Mouse (Mus musculus) small intestine, adult 2 months (tissue): ENCODE results near the gene Nod2. TPM values are rescaled to one million over a fixed set of nuclear protein-coding genes. Genes with fewer than 3 reads are reported as not detected.

Experiments
- H3K27ac ChIP-seq: fragments of 200-500 bp; 2 replicates; pipeline ENCODE4 v1.5.1; 2012; ENCODE audit warnings: low read depth, low read length, control low read depth, inconsistent platforms; ENCODE audit not compliant: insufficient read depth
- H3K27me3 ChIP-seq: fragments of 200-500 bp; 2 replicates; pipeline ENCODE4 v1.6.1; 2012; ENCODE audit warnings: mild to moderate bottlenecking, moderate library complexity, low read length, inconsistent platforms; ENCODE audit not compliant: control insufficient read depth, insufficient read depth
- H3K36me3 ChIP-seq: fragments of 200-500 bp; 2 replicates; pipeline ENCODE4 v1.6.1; 2012; ENCODE audit warnings: mild to moderate bottlenecking, low read length, control low read depth, inconsistent platforms; ENCODE audit not compliant: control insufficient read depth, insufficient read depth
- H3K4me1 ChIP-seq: fragments of 200-500 bp; 2 replicates; pipeline ENCODE4 v1.6.1; 2012; ENCODE audit warnings: low read length, inconsistent platforms, mixed read lengths; ENCODE audit not compliant: control insufficient read depth, insufficient read depth, insufficient read length
- H3K4me3 ChIP-seq: fragments of 200-500 bp; 2 replicates; pipeline ENCODE4 v1.5.1; 2012; ENCODE audit warnings: low read depth, mild to moderate bottlenecking, control low read depth, inconsistent platforms, low read length, moderate library complexity
- CTCF ChIP-seq: fragments of 200-500 bp; IDR thresholded peaks from 2 replicates; pipeline ENCODE4 v1.5.1; 2012; ENCODE audit warnings: low read depth, mild to moderate bottlenecking, control low read depth, inconsistent platforms, low read length, moderate library complexity, mixed read lengths; ENCODE audit not compliant: insufficient replicate concordance, insufficient read length; ENCODE audit errors: extremely low read depth
- POLR2A ChIP-seq: fragments of 200-500 bp; IDR thresholded peaks from 2 replicates; pipeline ENCODE4 v1.6.1; 2012; ENCODE audit warnings: low read depth, mild to moderate bottlenecking, control low read depth, inconsistent platforms, low read length, moderate library complexity
- WGBS: fragments of 180-500 bp; shearing (Covaris S2); methylation state at CpG from one replicate; pipeline ENCODE4 v1.1.7; 2018; 5-methylcytosine and 5-hydroxymethylcytosine counted together
- polyA plus RNA-seq: library from polyadenylated mRNA; depleted of rRNA; stranded (reverse); fragments of >200 nt; gene quantifications from 2 replicates; pipeline ENCODE4 v1.2.3, GENCODE M21; 2012

The Nod2 gene
- polyA plus RNA-seq, 1 experiment: 2.2 TPM

- Histone ChIP-seq H3K27ac (no peak overlapping the region), H3K36me3 (no peaks in the 10 kb centered on the region), H3K27me3 (no peaks in the 10 kb centered on the region), H3K4me1 (no peaks in the 10 kb centered on the region), H3K4me3 (no peak overlapping the region)
- 81% methylated on average over 8 of the region's 8 CpGs for WGBS
- TF ChIP-seq CTCF: no peak
- TF ChIP-seq POLR2A: no peak
Measured at GRCm38 (mm10) chr8:88609036-88609435, 38.1 kb upstream of the Nod2 start.

GRCm38 (mm10) chr8:88610271-88610670 is 36.8 kb upstream of the Nod2 start:
- Histone ChIP-seq H3K36me3 (no peaks in the 10 kb centered on the region), H3K4me1 (no peaks in the 10 kb centered on the region), H3K27ac (no peak overlapping the region), H3K4me3 (no peak overlapping the region), H3K27me3 (no peaks in the 10 kb centered on the region)
- TF ChIP-seq POLR2A (no peak), CTCF (no peak)
- WGBS: 60% methylated on average over 6 of the region's 6 CpGs

GRCm38 (mm10) chr8:88614981-88615380 is 32.1 kb upstream of the Nod2 start:
- Histone ChIP-seq H3K36me3 (no peaks in the 10 kb centered on the region), H3K4me3 (no peak overlapping the region), H3K27me3 (no peaks in the 10 kb centered on the region), H3K4me1 (no peaks in the 10 kb centered on the region), H3K27ac (no peak overlapping the region)
- WGBS: 68% methylated on average over 5 of the region's 5 CpGs
- TF ChIP-seq POLR2A: no peak
- no peak for TF ChIP-seq CTCF

- TF ChIP-seq POLR2A (no peak), CTCF (no peak)
- WGBS: 75% methylated on average over 5 of the region's 5 CpGs
Measured at GRCm38 (mm10) chr8:88618612-88619011, 28.5 kb upstream of the Nod2 start.

GRCm38 (mm10) chr8:88619513-88619912 is 27.6 kb upstream of the Nod2 start:
- Histone ChIP-seq H3K4me1 (no peaks in the 10 kb centered on the region), H3K36me3 (no peaks in the 10 kb centered on the region), H3K4me3 (no peak overlapping the region), H3K27me3 (no peaks in the 10 kb centered on the region), H3K27ac (no peak overlapping the region)
- 61% methylated on average over 3 of the region's 3 CpGs for WGBS
- TF ChIP-seq POLR2A (no peak), CTCF (peak; percentile 46; the same call in 1 of the 2 replicates)

More at GRCm38 (mm10) chr8:88618612-88619011, 28.5 kb upstream of the Nod2 start:
- H3K27ac ChIP-seq: no peak overlapping the region
- H3K4me3 ChIP-seq: no peak overlapping the region
- H3K27me3 ChIP-seq: no peaks in the 10 kb centered on the region
- no peaks in the 10 kb centered on the region for H3K36me3 ChIP-seq
- no peaks in the 10 kb centered on the region for H3K4me1 ChIP-seq

- H3K36me3 ChIP-seq: peaks cover 7% of the 10 kb centered on the region
- no peaks in the 10 kb centered on the region for H3K27me3 ChIP-seq
- H3K27ac ChIP-seq: no peak overlapping the region
- 71% methylated on average over 5 of the region's 5 CpGs for WGBS
- H3K4me3 ChIP-seq: no peak overlapping the region
- TF ChIP-seq POLR2A: no peak
- no peak for TF ChIP-seq CTCF
- no peaks in the 10 kb centered on the region for H3K4me1 ChIP-seq
Measured at GRCm38 (mm10) chr8:88620931-88621330, 26.2 kb upstream of the Nod2 start.

- no peaks in the 10 kb centered on the region for H3K4me1 ChIP-seq
- H3K36me3 ChIP-seq: peaks cover 10% of the 10 kb centered on the region
- H3K27me3 ChIP-seq: no peaks in the 10 kb centered on the region
- H3K4me3 ChIP-seq: no peak overlapping the region
- TF ChIP-seq POLR2A (no peak), CTCF (peak; percentile 96; the same call in 1 of the 2 replicates)
- 1% methylated on average over 8 of the region's 8 CpGs for WGBS
- H3K27ac ChIP-seq: no peak overlapping the region
Measured at GRCm38 (mm10) chr8:88621408-88621807, 25.7 kb upstream of the Nod2 start.
